In genomic region chr11:109348408-109348807, GRCm38 (mm10) we compare ENCODE assay signal across 10 mouse cellular contexts. TPM values are rescaled to one million over a fixed set of nuclear protein-coding genes. Genes with fewer than 3 reads are reported as not detected.
DNase-seq lines count a peak whose midpoint lies in the region; ATAC-seq and TF ChIP-seq lines count a peak whose summit lies in the region.
"Had no signal": no experiment of that assay in that cellular context is flagged by ENCODE, and none has a peak within 500 bp of the region (broad histone marks: within the 10 kb centered on the region; RNA-seq: fewer than 3 reads in every experiment).

No protein-coding gene starts in this region.

- no peaks in the 10 kb centered on the region for H3K9me3 ChIP-seq in heart, embryonic 16.5 days (replicated peaks; ENCODE audit: control insufficient read depth, low read length)
- no peaks in the 10 kb centered on the region for H3K9me3 ChIP-seq in intestine, embryonic 14.5 days (ENCODE audit: control insufficient read depth, low read length)
- no peaks in the 10 kb centered on the region for H3K9me3 ChIP-seq in liver, postnatal 0 days (ENCODE audit: low read length)
- H3K9me3 ChIP-seq in hindbrain, embryonic 16.5 days (ENCODE audit: control insufficient read depth, low read length): no peaks in the 10 kb centered on the region

- DNase-seq in heart, adult 11 months: no peak
- DNase-seq in intestine, embryonic 14.5 days (ENCODE audit: low spot score): no peak
- DNase-seq in liver, postnatal 0 days: no peak
- no peak for DNase-seq in embryo, embryonic 10 days (ENCODE audit: low spot score)
- no peak for DNase-seq in frontal cortex, postnatal 36 days (ENCODE audit: low spot score in 2 of 2)

- H3K4me3 ChIP-seq in heart, embryonic 16.5 days (ENCODE audit: low read length): no peak overlapping the region
- no peak overlapping the region for H3K4me3 ChIP-seq in intestine, embryonic 14.5 days (ENCODE audit: low read depth, low read length)
- H3K4me3 ChIP-seq in liver, postnatal 0 days (ENCODE audit: low read depth, low read length): no peak overlapping the region
- H3K4me3 ChIP-seq in hindbrain, embryonic 16.5 days (ENCODE audit: low read length): no peak overlapping the region
- H3K4me3 ChIP-seq: erythroblast, embryonic 14.5 days had no signal

- H3K27ac ChIP-seq in heart, embryonic 16.5 days (ENCODE audit: low read length): peak overlapping the region; percentile 91
- peak overlapping the region; percentile 58; the same call in 1 of the 2 replicates for H3K27ac ChIP-seq in intestine, embryonic 14.5 days (ENCODE audit: low read depth)
- H3K27ac ChIP-seq in liver, postnatal 0 days (ENCODE audit: low read depth): peak overlapping the region; percentile 31; the same call in 1 of the 2 replicates
- no peak overlapping the region for H3K27ac ChIP-seq in hindbrain, embryonic 16.5 days (ENCODE audit: low read depth, low read length)
- H3K27ac ChIP-seq: liver, embryonic 14.5 days had no signal

- WGBS in heart, embryonic 16.5 days: 61% methylated on average over 12 of the region's 12 CpGs
- 71% methylated on average over 12 of the region's 12 CpGs for WGBS in intestine, embryonic 14.5 days
- WGBS in liver, postnatal 0 days (ENCODE audit: insufficient replicate concordance): 26% methylated on average over 12 of the region's 12 CpGs
- 62% methylated on average over 12 of the region's 12 CpGs for WGBS in hindbrain, embryonic 16.5 days

- H3K36me3 ChIP-seq in heart, embryonic 16.5 days (ENCODE audit: control insufficient read depth, insufficient read depth): no peaks in the 10 kb centered on the region
- H3K36me3 ChIP-seq in intestine, embryonic 14.5 days (ENCODE audit: control insufficient read depth, insufficient read depth, low read length): no peaks in the 10 kb centered on the region
- no peaks in the 10 kb centered on the region for H3K36me3 ChIP-seq in liver, postnatal 0 days (replicated peaks; ENCODE audit: insufficient read depth, low read length)
- no peaks in the 10 kb centered on the region for H3K36me3 ChIP-seq in hindbrain, embryonic 16.5 days (ENCODE audit: control insufficient read depth, insufficient read depth, low read length)

- no peak for ATAC-seq in heart, embryonic 16.5 days (replicated peaks; ENCODE audit: extremely low read depth, insufficient read depth, low FRiP score)
- ATAC-seq in intestine, embryonic 14.5 days (replicated peaks; ENCODE audit: low FRiP score, low TSS enrichment, low read depth): no peak
- no peak for ATAC-seq in liver, postnatal 0 days
- ATAC-seq in megakaryocyte progenitor cell, adult 5-6 weeks (replicated peaks; ENCODE audit: poor library complexity): peak; percentile 49
- no peak for ATAC-seq in hindbrain, embryonic 16.5 days

- H3K27me3 ChIP-seq in heart, embryonic 16.5 days (ENCODE audit: control insufficient read depth, insufficient read depth, low read length): no peaks in the 10 kb centered on the region
- H3K27me3 ChIP-seq in intestine, embryonic 14.5 days (replicated peaks; ENCODE audit: control insufficient read depth, insufficient read depth, low read length): no peaks in the 10 kb centered on the region
- no peaks in the 10 kb centered on the region for H3K27me3 ChIP-seq in liver, postnatal 0 days (ENCODE audit: insufficient read depth, low read length)
- H3K27me3 ChIP-seq in hindbrain, embryonic 16.5 days (replicated peaks; ENCODE audit: control insufficient read depth, insufficient read depth, low read length): no peaks in the 10 kb centered on the region

- H3K4me2 ChIP-seq in heart, embryonic 16.5 days (ENCODE audit: low read depth, low read length): peak overlapping the region; percentile 55; the same call in 1 of the 2 replicates
- H3K4me2 ChIP-seq in intestine, embryonic 14.5 days (ENCODE audit: low read length): no peak overlapping the region
- no peak overlapping the region for H3K4me2 ChIP-seq in liver, postnatal 0 days (ENCODE audit: low read depth, low read length)
- no peak overlapping the region for H3K4me2 ChIP-seq in hindbrain, embryonic 16.5 days (ENCODE audit: low read length)

- TF ChIP-seq EP300 in liver, postnatal 0 days (IDR thresholded peaks at IDR 0.05; ENCODE audit: low read depth): no peak

- no peak for TF ChIP-seq CTCF in liver, postnatal 0 days (IDR thresholded peaks at IDR 0.05; ENCODE audit: low read depth)

- H3K4me1 ChIP-seq in heart, embryonic 16.5 days (ENCODE audit: control insufficient read depth, insufficient read depth, low read length): peaks cover 38% of the 10 kb centered on the region
- peaks cover 46% of the 10 kb centered on the region for H3K4me1 ChIP-seq in intestine, embryonic 14.5 days (replicated peaks; ENCODE audit: control insufficient read depth, insufficient read depth, low read length)
- peaks cover 24% of the 10 kb centered on the region for H3K4me1 ChIP-seq in liver, postnatal 0 days (ENCODE audit: insufficient read depth)
- H3K4me1 ChIP-seq in hindbrain, embryonic 16.5 days (ENCODE audit: control insufficient read depth, insufficient read depth, low read depth, low read length): peaks cover 5% of the 10 kb centered on the region; the same call in 1 of the 2 replicates

- H3K9ac ChIP-seq in heart, embryonic 16.5 days (ENCODE audit: low read length): no peak overlapping the region
- no peak overlapping the region for H3K9ac ChIP-seq in intestine, embryonic 14.5 days (ENCODE audit: low read length)
- H3K9ac ChIP-seq in liver, postnatal 0 days (replicated peaks): no peak overlapping the region
- H3K9ac ChIP-seq in hindbrain, embryonic 16.5 days (ENCODE audit: low read depth, low read length): no peak overlapping the region
- H3K9ac ChIP-seq: liver, embryonic 14.5 days had no signal

RNA-seq across cellular contexts. Expression of gene Gna13, which starts 14.2 kb away (rescaled TPM):
- polyA plus RNA-seq in heart, embryonic 16.5 days (2015; fragmentation: Nextera tagmentation; extraction: Ambion mirVana): 20.7 and 21.6 TPM in 2 replicates
- polyA plus RNA-seq in intestine, embryonic 14.5 days (2014; fragmentation: Nextera tagmentation; extraction: Ambion mirVana): 36.9 and 38.0 TPM in 2 replicates
- 28.4 and 30.6 TPM in 2 replicates for polyA plus RNA-seq in liver, postnatal 0 days (2015; fragmentation: Nextera tagmentation; extraction: Ambion mirVana)
- 50.4 and 59.9 TPM in 2 replicates for total RNA-seq in megakaryocyte progenitor cell, adult 5-6 weeks (2015)
- total RNA-seq in megakaryocyte progenitor cell, adult 5-6 weeks (2017): 36.3 and 42.8 TPM in 2 replicates
- 20.5 and 21.3 TPM in 2 replicates for polyA plus RNA-seq in hindbrain, embryonic 16.5 days (2015; fragmentation: Nextera tagmentation; extraction: Ambion mirVana)

RNA-seq across cellular contexts. Expression of gene Rgs9, which starts 50.5 kb away (rescaled TPM):
- 0.82 and 1.4 TPM in 2 replicates for polyA plus RNA-seq in heart, embryonic 16.5 days (2015; fragmentation: Nextera tagmentation; extraction: Ambion mirVana)
- 4.7 and 5.0 TPM in 2 replicates for polyA plus RNA-seq in intestine, embryonic 14.5 days (2014; fragmentation: Nextera tagmentation; extraction: Ambion mirVana)
- polyA plus RNA-seq in liver, postnatal 0 days (2015; fragmentation: Nextera tagmentation; extraction: Ambion mirVana): 0.11 TPM in 1 of 2 replicates, not detected in the other
- total RNA-seq in megakaryocyte progenitor cell, adult 5-6 weeks (2015): 0.77 TPM in 1 of 2 replicates, not detected in the other
- total RNA-seq in megakaryocyte progenitor cell, adult 5-6 weeks (2017): 0.07 TPM in 1 of 2 replicates, not detected in the other
- polyA plus RNA-seq in hindbrain, embryonic 16.5 days (2015; fragmentation: Nextera tagmentation; extraction: Ambion mirVana): 14.5 and 15.6 TPM in 2 replicates
- polyA plus RNA-seq: erythroblast, embryonic 14.5 days had no signal
